Mouse (Mus musculus): Measurements from ENCODE around the gene Trim61.
"Not testable (repeated sequence)": the region's sequence is repeated elsewhere in the genome, so short reads cannot be mapped to it uniquely, and the experiment has no call there.

Trim61 gene

GRCm38 (mm10) chr8:65018423-65018822 lies at the start of gene Trim61, which contains the start of gene Trim60:
Trim61 (minus strand) TSS chr8:65018523.
Trim60 (minus strand) TSS chr8:65018584.
- no peak for DNase-seq

GRCm38 (mm10) chr8:65067694-65068472 lies 49.6 kb upstream of the Trim61 start:
- DNase-seq = no peak

GRCm38 (mm10) chr8:65067031-65067430 lies 48.7 kb upstream of the Trim61 start:
- no peak for DNase-seq

- DNase-seq = no peak
Observed at GRCm38 (mm10) chr8:65065622-65066021, 47.3 kb upstream of the Trim61 start.

- DNase-seq = no peak
Observed at GRCm38 (mm10) chr8:65064071-65064470, 45.7 kb upstream of the Trim61 start.

DNA sequence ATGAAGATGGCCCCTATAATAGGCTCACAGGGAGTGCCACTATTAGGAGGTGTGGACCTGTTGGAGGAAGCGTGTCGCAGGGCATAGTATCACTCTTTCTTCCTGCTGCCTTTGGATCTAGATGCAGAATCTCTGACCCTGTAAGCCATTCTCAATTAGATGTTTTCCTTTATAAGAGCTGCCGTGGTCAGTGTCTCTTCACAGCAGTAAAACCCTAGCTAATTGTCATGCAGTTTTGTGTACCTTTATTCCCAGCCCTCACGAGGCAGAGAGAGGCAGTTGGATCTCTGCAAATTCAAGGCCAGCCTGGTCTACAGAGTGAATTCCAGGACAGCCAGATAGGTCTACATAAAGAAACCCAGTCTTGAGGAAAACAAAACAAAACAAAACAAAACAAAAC lies 43.9 kb upstream of the Trim61 start:
- DNase-seq = no peak

DNA sequence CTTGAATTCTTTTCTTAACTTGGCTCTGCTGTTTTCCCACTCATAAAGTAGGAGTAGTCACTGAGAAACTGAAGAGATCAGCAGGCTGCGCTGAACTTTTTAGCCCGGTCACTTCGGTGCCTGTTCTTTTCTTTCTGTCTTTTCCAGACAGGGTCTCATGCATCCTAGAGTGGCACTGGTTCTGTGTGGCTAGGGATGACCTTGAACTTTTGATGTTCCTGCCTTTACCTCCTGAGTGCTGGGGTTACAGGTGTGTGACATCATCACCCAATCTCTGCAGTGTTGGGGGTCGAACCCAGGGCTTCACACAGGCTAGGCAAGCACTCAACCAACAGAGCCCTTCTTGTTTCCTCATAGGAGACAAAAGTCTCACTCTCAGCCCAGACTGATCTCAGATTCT lies 38.4 kb upstream of the Trim61 start:
- DNase-seq = no peak

- no peak for DNase-seq
Observed at GRCm38 (mm10) chr8:65053968-65054367, 35.6 kb upstream of the Trim61 start.

GRCm38 (mm10) chr8:65053554-65053953 lies 35.2 kb upstream of the Trim61 start:
- DNase-seq = no peak

GRCm38 (mm10) chr8:65047801-65048200 lies 29.5 kb upstream of the Trim61 start:
- DNase-seq = no peak

DNA sequence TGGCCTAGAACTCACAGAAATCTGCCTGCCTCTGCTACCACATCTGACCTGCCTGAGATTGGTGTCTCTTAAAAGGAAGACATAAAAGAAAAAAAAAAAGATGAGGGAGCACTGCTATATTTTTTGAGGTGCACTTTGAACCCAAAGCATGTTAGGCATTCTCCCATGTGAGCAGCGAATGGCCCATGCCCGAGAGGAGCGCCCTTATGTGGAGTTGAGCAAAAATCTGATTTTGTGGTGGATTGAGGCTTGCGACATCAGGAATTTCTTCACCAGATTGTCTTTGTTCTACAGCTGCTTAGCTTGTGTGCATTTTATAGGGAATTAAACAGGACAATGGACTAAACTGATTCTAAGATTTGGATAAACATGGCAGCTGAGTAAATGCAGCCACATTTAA lies 28.9 kb upstream of the Trim61 start:
- DNase-seq = no peak

DNA sequence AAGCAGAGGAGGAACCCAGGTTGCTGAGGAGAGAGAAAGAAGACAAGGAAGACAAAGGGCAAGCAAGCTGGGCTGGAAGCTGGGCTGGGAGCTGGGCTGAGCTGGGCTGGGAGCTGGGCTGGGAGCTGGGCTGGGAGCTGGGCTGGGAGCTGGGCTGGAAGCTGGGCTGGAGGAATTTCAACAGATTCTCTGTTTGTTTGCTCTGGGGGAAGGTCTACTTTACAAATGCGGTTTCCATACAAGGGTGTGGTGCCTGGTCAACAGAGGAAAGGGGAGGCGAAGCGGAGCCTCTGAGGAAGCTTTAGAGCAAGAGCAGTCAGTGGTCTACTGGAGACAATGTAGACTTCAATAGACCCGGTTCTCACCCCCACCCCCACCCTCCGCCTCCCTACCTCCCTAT lies 28.2 kb upstream of the Trim61 start:
- no peak for DNase-seq

DNA sequence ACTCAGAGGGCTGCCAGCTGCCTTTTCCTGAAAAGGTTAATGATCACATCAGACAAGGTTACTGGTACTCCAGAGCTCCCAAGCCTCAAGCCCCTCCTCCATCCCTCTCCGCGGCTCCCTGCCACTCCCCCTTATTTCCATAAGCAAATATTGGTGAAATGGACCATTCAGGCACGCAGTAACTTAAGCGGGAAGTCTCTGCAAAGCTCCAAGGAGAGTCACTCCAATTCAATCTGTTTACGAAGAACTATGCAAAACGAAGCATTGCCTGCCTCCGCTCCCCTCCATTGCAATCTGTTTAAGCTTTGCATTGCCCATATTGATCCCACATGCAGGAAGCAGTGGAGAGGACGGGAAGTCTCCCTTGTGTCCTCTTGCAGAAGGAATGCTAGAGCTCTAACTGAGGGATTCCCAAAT lies 18.8 kb upstream of the Trim61 start, which contains the start of gene Apela:
Gene Apela, minus strand, starts transcription at position 220 of the 417 bp plus-strand sequence.
- DNase-seq = no peak

- DNase-seq = no peak
Observed at GRCm38 (mm10) chr8:65034136-65034535, 15.8 kb upstream of the Trim61 start.

DNA sequence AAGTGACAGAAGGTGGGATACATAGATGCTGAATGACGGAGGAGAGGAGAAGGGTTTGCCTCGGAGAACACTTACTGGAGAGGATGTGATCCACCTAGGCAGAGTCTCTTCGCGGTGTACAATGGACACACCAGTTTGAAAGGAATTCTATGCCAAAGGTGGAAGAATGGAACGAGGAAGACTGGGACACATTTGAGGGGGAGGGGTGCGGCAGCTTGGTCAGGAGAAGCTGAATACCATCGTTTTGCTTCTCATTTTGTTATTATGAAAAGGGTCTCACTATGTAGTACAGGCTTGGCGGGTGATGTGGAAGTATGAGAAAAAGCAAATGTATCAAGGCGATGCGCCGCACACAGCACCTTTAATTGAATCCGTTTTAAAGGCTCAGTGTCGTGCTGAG lies 14.7 kb upstream of the Trim61 start:
- DNase-seq = no peak

DNA sequence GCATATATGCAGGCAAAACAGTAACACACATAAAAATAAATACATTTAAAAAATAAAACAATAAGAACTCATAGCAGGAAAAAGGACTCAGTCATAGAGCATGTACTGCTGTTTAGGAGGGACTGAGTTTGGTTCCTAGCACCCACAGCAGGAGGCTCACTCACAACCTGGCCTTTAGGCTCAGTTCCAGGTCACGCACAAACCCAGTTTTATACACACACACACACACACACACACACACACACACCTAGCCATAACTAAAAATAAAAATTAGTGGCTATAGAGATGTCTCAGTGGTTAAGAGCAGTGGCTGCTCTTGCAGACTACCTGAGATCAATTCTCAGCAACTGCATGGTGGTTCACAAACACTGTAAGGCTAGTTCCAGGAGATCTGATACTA lies 13.8 kb upstream of the Trim61 start:
- DNase-seq = no peak

DNA sequence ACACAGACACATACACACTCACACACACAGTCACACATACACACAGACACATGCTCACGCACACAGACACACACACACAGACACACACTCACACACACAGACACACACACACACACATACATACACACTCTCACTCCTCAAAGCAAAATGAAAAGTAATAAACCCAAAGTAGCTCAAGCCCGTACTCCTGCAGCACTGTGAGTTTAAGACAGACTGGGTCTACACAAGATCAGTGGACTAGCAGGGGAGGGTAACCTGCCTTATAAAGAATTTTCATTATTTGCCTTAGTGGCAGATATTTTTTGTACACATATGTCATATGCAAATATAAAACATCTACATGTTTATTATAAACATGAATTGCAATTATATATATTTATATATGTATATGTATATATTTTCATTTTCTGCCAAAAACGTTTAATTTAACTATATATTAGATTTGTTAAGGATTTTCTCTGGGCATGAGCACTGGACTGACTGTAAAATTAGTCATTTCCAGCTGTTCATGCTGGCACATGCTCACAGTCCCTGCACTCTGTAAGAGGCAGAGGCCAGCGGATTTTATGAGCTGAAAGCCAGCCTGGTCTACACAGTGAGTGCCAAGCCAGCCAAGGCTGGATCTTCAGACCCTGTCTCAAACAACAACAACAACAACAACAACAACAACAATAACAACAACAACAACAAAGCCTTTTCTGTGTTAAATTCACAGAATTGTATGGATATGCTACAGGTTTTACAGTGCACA lies 12.6 kb upstream of the Trim61 start:
- no peak for DNase-seq

GRCm38 (mm10) chr8:65029776-65030175 lies 11.5 kb upstream of the Trim61 start:
- DNase-seq = no peak

DNA sequence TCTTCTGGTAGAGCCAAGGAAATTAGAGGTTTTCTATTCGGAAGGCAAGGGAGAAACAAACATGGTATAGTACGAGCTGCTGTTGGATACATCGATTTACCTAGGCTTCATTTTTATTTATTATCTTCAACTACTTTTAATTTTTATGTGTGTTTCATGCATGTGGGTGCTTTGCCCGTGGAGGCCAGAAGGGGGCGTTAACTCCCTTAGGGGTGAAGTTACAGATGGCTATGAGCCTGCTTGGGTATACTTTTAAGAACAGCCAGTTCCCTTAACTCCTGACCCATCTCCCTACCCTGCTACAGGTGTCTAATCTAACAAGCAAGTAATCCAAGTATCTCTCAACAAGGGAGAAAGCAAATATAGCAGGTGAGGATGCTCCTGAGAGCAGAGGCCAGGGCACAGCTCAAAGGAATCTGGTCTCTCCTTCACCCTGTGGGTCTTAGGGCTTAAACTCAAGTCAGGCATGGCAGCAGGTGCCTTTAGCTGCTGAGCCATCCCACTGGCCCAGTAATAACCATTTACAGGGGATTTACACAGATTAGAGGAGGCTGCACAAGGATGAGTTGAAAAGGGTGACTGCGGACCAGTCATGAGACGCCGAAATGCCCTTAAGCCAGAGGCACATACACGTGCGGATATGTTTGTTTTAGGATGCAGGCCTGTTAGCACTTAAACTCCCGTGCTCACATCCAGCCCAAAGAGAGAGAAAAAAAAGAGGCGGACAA lies 10.8 kb upstream of the Trim61 start:
- no peak for DNase-seq

GRCm38 (mm10) chr8:65022485-65022884 lies 4.2 kb upstream of the Trim61 start:
- DNase-seq = peak; percentile 37

GRCm38 (mm10) chr8:65007616-65008015 lies 10.7 kb downstream of the Trim61 start:
- not testable (repeated sequence) for DNase-seq

DNA sequence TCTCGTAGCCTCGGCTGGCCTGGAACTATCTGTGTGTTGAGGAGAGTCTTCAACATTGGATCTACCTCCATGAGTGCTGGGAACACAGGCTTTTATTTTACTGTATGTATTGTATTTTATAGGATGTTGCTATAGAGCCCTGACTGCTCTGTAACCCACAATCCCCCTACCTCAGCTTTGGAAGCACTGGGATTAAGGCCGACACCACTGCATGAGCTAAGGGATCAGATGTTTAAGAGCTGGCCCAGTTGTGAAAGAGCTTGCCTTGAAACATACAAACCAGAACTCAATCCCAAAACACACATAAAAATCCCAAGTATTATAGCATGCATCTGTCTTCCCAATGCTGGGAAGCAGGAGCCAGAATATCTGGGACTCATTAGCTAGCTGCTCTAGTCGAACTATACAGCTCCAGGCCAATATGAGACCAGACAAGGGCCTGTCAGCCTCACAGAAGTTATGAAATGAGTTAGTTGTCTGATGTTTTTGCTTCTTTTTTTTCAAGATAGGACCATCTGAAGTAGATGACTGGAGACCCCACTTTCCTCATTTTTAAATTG lies 19.4 kb downstream of the Trim61 start:
- no peak for DNase-seq

GRCm38 (mm10) chr8:64987731-64988130 lies 30.6 kb downstream of the Trim61 start, which contains the start of gene Trim75:
Trim75 (minus strand) TSS chr8:64987831.
- no peak for DNase-seq
